Mouse (Mus musculus): Measurements from ENCODE around the gene Sdr42e1. TPM values are rescaled to one million over a fixed set of nuclear protein-coding genes. Genes with fewer than 3 reads are reported as not detected.

Sdr42e1 gene
- polyA plus RNA-seq, 1 experiment from 2014 or later: 1.2 TPM

DNA sequence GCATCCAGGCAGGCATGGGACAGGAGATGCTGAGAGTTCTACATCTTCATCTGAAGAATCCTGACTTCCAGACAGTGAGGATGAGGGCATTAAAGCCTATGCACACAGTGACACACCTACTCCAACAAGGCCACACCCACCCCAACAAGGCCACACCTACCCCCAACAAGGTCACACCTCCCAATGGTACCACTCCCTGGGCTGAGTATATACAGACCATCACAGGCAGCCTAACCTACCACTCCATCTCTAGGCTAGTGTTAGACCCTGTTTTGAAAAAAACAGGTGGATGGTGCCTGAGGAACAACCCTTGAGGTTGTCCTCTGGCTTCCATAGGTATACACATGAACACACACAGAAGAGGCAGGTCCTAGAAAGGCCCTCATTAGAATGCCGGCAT, 21.2 kb downstream of the Sdr42e1 start:
- no peak for ATAC-seq (ENCODE audit: low read depth)
- Histone ChIP-seq H3K9ac (no peak overlapping the region), H3K9me3 (0 out of 2 replicates have a peak, but pooled peaks cover 7% of the 10 kb centered on the region), H3K27ac (replicated peaks) (no peak overlapping the region), H3K36me3 (no peaks in the 10 kb centered on the region), H3K4me1 (replicated peaks) (no peaks in the 10 kb centered on the region), H3K4me3 (no peak overlapping the region), H3K4me2 (no peak overlapping the region), H3K27me3 (no peaks in the 10 kb centered on the region)
- WGBS: 92% methylated on average over 1 of the region's 1 CpGs

DNA sequence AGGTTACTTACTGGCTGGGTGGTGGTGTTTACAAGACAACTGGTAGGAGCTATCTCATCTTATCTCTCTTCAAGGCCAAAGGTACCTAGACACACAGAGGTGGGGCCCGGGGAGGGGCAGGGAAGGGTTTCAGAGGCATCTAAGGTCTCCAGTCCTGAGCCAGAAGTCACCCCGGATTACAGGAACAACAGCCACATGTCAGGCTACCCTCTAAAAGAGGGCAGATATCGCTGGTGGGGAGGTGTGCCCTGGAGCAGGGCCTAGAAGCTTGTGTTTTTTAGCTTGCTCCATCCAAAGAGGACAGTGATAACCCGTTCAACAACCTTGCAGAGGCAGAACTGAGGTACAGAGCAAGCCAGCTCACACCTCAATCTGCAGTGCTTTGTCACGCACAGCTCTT, 27.0 kb downstream of the Sdr42e1 start:
- H3K4me1 ChIP-seq (replicated peaks): no peaks in the 10 kb centered on the region
- H3K9me3 ChIP-seq: 0 out of 2 replicates have a peak, but pooled peaks cover 7% of the 10 kb centered on the region
- H3K4me3 ChIP-seq: no peak overlapping the region
- ATAC-seq (ENCODE audit: low read depth): no peak
- H3K27ac ChIP-seq (replicated peaks): no peak overlapping the region
- no peaks in the 10 kb centered on the region for H3K36me3 ChIP-seq
- H3K9ac ChIP-seq: no peak overlapping the region
- H3K27me3 ChIP-seq: no peaks in the 10 kb centered on the region; the same call in 1 of the 2 replicates
- no peak overlapping the region for H3K4me2 ChIP-seq
- 74% methylated on average over 5 of the region's 5 CpGs for WGBS

DNA sequence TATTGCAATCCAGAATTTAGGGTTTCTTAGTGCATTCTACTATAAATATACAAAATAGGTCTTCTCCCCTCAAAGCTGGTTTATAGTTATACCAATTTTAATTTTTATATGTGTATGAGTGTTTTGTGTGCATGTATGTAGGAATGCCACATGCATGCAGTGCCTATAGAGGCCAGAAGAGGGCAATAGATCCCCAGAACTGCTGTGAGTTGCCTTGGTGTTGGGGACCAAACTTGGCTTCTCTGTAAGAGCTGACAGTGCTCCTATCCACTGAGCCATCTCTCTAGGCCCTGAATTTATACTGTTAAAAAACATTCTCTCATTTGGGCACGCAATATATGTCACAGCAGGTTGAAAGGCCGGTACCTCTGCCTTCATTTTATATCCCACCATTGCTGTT, 27.5 kb downstream of the Sdr42e1 start:
- Histone ChIP-seq H3K4me3 (no peak overlapping the region), H3K27me3 (no peaks in the 10 kb centered on the region; the same call in 1 of the 2 replicates), H3K27ac (replicated peaks) (no peak overlapping the region), H3K4me1 (replicated peaks) (no peaks in the 10 kb centered on the region), H3K9me3 (0 out of 2 replicates have a peak, but pooled peaks cover 7% of the 10 kb centered on the region), H3K4me2 (no peak overlapping the region), H3K36me3 (no peaks in the 10 kb centered on the region), H3K9ac (no peak overlapping the region)
- no peak for ATAC-seq (ENCODE audit: low read depth)
- WGBS: 41% methylated on average over 2 of the region's 2 CpGs

DNA sequence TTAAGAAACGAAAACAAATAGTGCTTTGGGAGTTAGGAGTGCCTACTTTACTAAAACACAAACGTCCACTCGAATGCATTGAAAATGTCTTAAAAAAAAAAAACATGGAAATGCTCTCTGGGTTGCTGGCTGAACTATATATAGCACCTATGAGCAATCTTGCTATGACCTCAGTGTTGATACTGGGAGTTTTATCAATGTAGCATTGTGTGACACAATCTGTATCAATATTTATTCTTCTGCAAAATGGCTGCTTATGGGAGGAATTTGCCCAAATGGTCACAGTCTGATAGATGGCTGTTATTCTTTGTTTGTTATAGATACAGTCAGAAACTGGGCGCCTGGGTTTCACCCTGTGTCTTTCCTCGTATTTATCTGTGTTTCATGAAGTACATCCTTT, 28.0 kb downstream of the Sdr42e1 start:
- H3K36me3 ChIP-seq: no peaks in the 10 kb centered on the region
- H3K27me3 ChIP-seq: no peaks in the 10 kb centered on the region; the same call in 1 of the 2 replicates
- H3K4me3 ChIP-seq: no peak overlapping the region
- H3K4me2 ChIP-seq: no peak overlapping the region
- ATAC-seq (ENCODE audit: low read depth): no peak
- H3K9ac ChIP-seq: no peak overlapping the region
- WGBS: 73% methylated on average over 5 of the region's 5 CpGs
- H3K4me1 ChIP-seq (replicated peaks): no peaks in the 10 kb centered on the region
- 0 out of 2 replicates have a peak, but pooled peaks cover 7% of the 10 kb centered on the region for H3K9me3 ChIP-seq
- no peak overlapping the region for H3K27ac ChIP-seq (replicated peaks)

DNA sequence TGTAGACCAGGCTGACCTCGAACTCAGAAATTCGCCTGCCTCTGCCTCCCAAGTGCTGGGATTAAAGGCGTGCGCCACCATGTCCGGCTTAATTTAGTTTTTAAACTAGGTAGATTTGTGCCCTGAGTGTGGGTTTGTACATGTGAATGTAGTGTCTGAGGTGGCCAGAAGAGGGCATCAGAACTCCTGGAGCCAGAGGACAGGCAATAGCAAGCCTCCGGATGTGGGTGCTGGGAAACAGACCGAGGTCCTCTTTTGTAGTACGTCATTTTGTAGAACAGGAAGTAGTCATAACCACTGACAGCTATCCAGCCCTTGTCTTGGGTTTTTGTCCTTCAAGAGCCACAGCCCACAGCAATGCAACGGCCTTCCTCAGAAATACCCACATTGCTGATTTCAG, 33.9 kb downstream of the Sdr42e1 start:
- WGBS: 95% methylated on average over 9 of the region's 9 CpGs
- ATAC-seq (ENCODE audit: low read depth): no peak
- Histone ChIP-seq H3K4me2 (no peak overlapping the region), H3K36me3 (no peaks in the 10 kb centered on the region), H3K4me3 (no peak overlapping the region), H3K4me1 (replicated peaks) (no peaks in the 10 kb centered on the region), H3K27ac (replicated peaks) (no peak overlapping the region), H3K27me3 (no peaks in the 10 kb centered on the region), H3K9me3 (no peaks in the 10 kb centered on the region), H3K9ac (no peak overlapping the region)

DNA sequence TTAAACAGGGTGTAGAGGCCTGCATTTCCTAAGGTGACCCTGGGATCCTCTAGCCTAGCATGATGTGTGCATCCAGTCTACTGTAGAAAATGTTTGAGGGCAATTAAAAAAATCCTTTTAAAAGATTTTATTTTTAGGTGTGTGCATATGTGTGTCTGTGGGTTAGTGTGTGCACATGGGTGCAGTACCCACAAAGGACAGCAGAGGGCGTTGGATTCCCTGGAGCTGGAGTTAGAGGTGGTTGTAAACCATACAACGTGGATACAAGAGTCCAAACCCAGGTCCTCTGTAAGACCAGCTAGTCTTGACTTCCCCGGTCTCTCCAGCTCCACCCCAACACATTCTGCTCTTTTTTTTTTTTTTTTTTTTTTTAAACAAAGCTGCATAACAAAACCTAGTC, 36.0 kb downstream of the Sdr42e1 start:
- no peaks in the 10 kb centered on the region for H3K27me3 ChIP-seq
- no peak for ATAC-seq (ENCODE audit: low read depth)
- no peaks in the 10 kb centered on the region for H3K36me3 ChIP-seq
- H3K4me2 ChIP-seq: no peak overlapping the region
- no peaks in the 10 kb centered on the region for H3K4me1 ChIP-seq (replicated peaks)
- H3K9me3 ChIP-seq: no peaks in the 10 kb centered on the region
- no peak overlapping the region for H3K4me3 ChIP-seq
- no peak overlapping the region for H3K9ac ChIP-seq
- WGBS: 66% methylated on average over 3 of the region's 3 CpGs
- no peak overlapping the region for H3K27ac ChIP-seq (replicated peaks)

DNA sequence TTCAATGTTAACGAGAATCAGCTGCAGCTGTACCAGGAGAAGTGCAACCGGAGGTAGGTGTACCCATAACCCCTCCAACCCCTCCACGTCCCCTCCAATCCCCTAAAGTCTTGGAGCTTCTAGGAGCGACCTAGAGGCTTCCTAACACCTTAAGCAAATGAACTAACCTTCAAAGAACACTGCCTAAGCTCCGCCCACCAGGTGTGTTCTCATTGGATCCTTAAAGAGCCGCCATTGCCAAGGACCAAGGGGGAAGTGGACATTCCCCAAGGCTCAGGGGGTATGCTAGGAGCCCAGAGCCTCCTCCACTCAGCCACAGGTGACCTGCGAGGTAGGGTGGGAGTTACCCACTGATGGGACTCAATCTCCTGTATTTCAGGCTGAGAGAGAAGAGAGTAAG, 39.1 kb downstream of the Sdr42e1 start:
- Histone ChIP-seq H3K9ac (no peak overlapping the region), H3K4me2 (no peak overlapping the region), H3K4me3 (no peak overlapping the region), H3K27me3 (no peaks in the 10 kb centered on the region), H3K4me1 (replicated peaks) (no peaks in the 10 kb centered on the region), H3K36me3 (no peaks in the 10 kb centered on the region), H3K27ac (replicated peaks) (no peak overlapping the region), H3K9me3 (no peaks in the 10 kb centered on the region)
- WGBS: 88% methylated on average over 7 of the region's 7 CpGs
- no peak for ATAC-seq (ENCODE audit: low read depth)

DNA sequence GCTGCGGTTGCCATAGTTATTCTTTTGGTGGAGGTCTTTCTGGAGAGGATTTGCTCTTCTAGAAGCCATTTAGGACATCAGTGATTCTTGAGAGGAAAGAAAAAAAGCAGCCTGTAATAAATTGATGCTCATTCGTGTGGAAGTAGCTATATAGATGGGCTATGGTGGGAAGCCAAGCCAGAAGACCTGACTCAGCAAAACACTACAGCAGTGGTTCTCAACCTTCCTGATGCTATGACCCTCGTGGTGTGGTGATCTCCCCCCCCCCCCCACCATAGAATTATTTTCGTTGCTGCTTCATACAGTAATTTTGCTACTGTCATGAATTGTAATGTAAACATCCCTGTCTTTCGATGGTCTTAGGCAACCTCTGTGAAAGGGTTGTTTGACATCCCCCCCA, 41.0 kb downstream of the Sdr42e1 start:
- Histone ChIP-seq H3K36me3 (no peaks in the 10 kb centered on the region), H3K4me3 (no peak overlapping the region), H3K9me3 (no peaks in the 10 kb centered on the region), H3K4me1 (replicated peaks) (no peaks in the 10 kb centered on the region), H3K4me2 (no peak overlapping the region), H3K9ac (no peak overlapping the region), H3K27ac (replicated peaks) (no peak overlapping the region), H3K27me3 (no peaks in the 10 kb centered on the region)
- ATAC-seq (ENCODE audit: low read depth): no peak
- 84% methylated on average over 5 of the region's 5 CpGs for WGBS

DNA sequence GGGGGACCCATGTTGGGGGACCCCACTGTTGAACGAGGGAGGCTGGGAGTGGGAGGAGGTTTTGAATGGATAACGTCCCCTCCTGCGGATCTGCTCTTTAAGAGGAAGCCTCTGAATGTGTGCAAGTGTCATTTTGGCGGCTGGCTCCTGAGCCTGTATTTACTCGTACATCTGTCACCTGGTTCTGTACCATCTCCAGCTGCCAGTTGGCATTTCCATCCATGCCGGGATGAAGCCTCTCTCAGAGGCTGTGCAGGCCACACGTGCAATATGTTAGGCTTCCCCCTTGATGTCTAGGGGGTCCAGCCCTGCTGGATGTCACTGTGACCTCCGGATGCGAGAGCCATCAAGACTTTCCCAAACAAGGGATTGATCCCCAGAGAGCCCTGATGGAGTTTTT, 46.4 kb downstream of the Sdr42e1 start:
- Histone ChIP-seq H3K9me3 (0 out of 2 replicates have a peak, but pooled peaks cover 5% of the 10 kb centered on the region), H3K9ac (no peak overlapping the region)
- WGBS: 63% methylated on average over 9 of the region's 9 CpGs

DNA sequence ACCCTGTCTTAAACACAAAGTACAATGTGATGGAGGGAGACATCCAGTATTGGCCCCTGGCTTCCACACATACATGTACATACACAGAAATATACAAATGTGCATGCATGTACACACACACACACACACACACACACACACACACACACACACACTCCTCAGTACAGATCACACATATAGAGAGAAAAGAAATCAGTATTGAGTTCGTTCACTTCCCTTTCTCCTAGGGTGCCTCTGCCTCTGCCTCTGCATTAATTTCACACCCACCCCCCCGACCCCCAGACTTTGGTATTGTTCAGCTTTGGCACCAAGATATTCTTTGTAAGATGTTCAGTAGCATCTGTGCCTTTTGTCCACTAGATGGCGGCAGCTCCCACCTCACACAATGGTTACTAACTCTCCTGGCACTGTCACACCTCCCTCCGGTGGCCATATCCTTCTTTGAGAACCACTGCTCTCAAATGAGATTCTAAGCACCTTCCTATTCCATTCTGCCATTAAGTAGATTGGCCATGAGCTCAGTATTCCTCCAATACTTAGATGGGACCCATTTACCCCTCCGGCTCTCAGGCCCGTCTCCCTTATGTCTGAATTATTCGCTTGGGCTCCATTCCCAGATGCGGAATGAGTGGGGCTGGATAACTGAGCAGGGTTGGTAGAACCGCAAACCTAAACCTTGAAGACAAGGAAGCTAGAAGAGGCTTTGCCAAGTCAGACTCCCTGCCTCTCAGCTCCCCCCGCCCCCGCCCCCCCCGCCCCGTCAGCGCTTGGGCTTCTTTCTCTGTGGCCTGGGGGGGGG, 47.2 kb downstream of the Sdr42e1 start:
- peak; percentile 63; the same call in 1 of the 2 replicates for ATAC-seq (ENCODE audit: low read depth)
- Histone ChIP-seq H3K27ac (replicated peaks) (no peak overlapping the region), H3K9me3 (0 out of 2 replicates have a peak, but pooled peaks cover 9% of the 10 kb centered on the region), H3K4me3 (no peak overlapping the region), H3K36me3 (no peaks in the 10 kb centered on the region), H3K27me3 (no peaks in the 10 kb centered on the region), H3K4me2 (no peak overlapping the region), H3K4me1 (replicated peaks) (peaks cover 7% of the 10 kb centered on the region; the same call in 1 of the 2 replicates), H3K9ac (no peak overlapping the region)
- WGBS: 70% methylated on average over 14 of the region's 14 CpGs

More for the DNA sequence above, 46.4 kb downstream of the Sdr42e1 start:
- Histone ChIP-seq H3K4me3 (no peak overlapping the region), H3K4me1 (replicated peaks) (peaks cover 7% of the 10 kb centered on the region; the same call in 1 of the 2 replicates), H3K4me2 (no peak overlapping the region), H3K27me3 (no peaks in the 10 kb centered on the region), H3K36me3 (no peaks in the 10 kb centered on the region), H3K27ac (replicated peaks) (no peak overlapping the region)
- ATAC-seq (ENCODE audit: low read depth): no peak

DNA sequence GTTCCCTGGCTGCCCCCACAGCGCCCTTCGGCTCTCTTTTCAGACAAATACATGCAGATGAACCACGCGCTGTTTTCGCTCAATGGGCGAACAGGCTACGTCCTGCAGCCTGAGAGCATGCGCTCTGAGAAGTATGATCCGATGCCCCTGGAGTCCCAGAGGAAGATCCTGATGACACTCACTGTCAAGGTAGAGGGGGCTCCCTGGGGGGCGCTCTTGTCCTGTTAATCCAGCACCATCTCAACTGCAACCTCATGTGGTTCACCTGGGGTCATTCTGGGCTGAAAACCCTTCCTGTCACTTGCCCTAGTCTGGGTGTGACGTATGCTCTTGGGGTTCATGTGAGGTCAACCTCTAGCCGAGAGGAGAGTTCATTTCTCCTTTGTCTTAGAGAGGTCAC, 60.6 kb downstream of the Sdr42e1 start:
- H3K36me3 ChIP-seq: no peaks in the 10 kb centered on the region
- H3K27ac ChIP-seq (replicated peaks): no peak overlapping the region
- H3K27me3 ChIP-seq: no peaks in the 10 kb centered on the region
- H3K4me1 ChIP-seq (replicated peaks): no peaks in the 10 kb centered on the region
- H3K9ac ChIP-seq: no peak overlapping the region
- no peak overlapping the region for H3K4me3 ChIP-seq
- no peak for ATAC-seq (ENCODE audit: low read depth)
- H3K9me3 ChIP-seq: peaks cover 6% of the 10 kb centered on the region; the same call in 1 of the 2 replicates
- 79% methylated on average over 12 of the region's 12 CpGs for WGBS
- no peak overlapping the region for H3K4me2 ChIP-seq

Data from neural tube, embryonic 13.5 days (tissue).